13 mouse cellular contexts compared by ENCODE assay signal in genomic region chr8:111445960-111446660, GRCm38 (mm10). TPM values are rescaled to one million over a fixed set of nuclear protein-coding genes. Genes with fewer than 3 reads are reported as not detected.
A peak's percentile ranks its signal among the peaks of the same experiment; 100 is the strongest.
DNase-seq lines count a peak whose midpoint lies in the region; ATAC-seq and TF ChIP-seq lines count a peak whose summit lies in the region.
"Had no signal": no experiment of that assay in that cellular context is flagged by ENCODE, and none has a peak within 500 bp of the region (broad histone marks: within the 10 kb centered on the region; RNA-seq: fewer than 3 reads in every experiment).

No protein-coding gene starts in this region.

- H3K4me1 ChIP-seq in ES-Bruce4 (ENCODE audit: control insufficient read depth, insufficient read depth, low read length) = no peaks in the 10 kb centered on the region
- peaks cover 16% of the 10 kb centered on the region for H3K4me1 ChIP-seq in heart, embryonic 11.5 days (ENCODE audit: control insufficient read depth, insufficient read depth, low read length)
- H3K4me1 ChIP-seq in intestine, embryonic 16.5 days (ENCODE audit: control insufficient read depth, insufficient read depth, low read length) = peaks cover 6% of the 10 kb centered on the region; the same call in 1 of the 2 replicates
- H3K4me1 ChIP-seq: limb, embryonic 12.5 days had no signal

- no peak overlapping the region for H3K9ac ChIP-seq in ES-Bruce4 (ENCODE audit: low read depth, poor library complexity, severe bottlenecking)
- 0 out of 2 replicates have a peak overlapping the region, but pooled peaks have one; percentile 46 for H3K9ac ChIP-seq in heart, embryonic 11.5 days (ENCODE audit: low read depth, low read length)
- no peak overlapping the region for H3K9ac ChIP-seq in intestine, embryonic 16.5 days (ENCODE audit: low read depth, low read length)
- H3K9ac ChIP-seq: limb, embryonic 12.5 days had no signal

- no peaks in the 10 kb centered on the region for H3K27me3 ChIP-seq in ES-Bruce4 (ENCODE audit: control insufficient read depth, insufficient read depth, low read length, poor library complexity, severe bottlenecking)
- H3K27me3 ChIP-seq in heart, embryonic 11.5 days (ENCODE audit: control insufficient read depth, insufficient read depth, low read length) = no peaks in the 10 kb centered on the region
- no peaks in the 10 kb centered on the region for H3K27me3 ChIP-seq in intestine, embryonic 16.5 days (replicated peaks; ENCODE audit: control insufficient read depth, insufficient read depth, low read length)
- H3K27me3 ChIP-seq: limb, embryonic 12.5 days had no signal

- peak overlapping the region; percentile 34 for H3K4me3 ChIP-seq in ES-Bruce4 (ENCODE audit: low read depth, low read length)
- no peak overlapping the region for H3K4me3 ChIP-seq in heart, embryonic 11.5 days (ENCODE audit: low read depth, low read length)
- H3K4me3 ChIP-seq in intestine, embryonic 16.5 days (ENCODE audit: low read length) = no peak overlapping the region
- H3K4me3 ChIP-seq: limb, embryonic 12.5 days had no signal

- peak overlapping the region; percentile 22; the same call in 1 of the 2 replicates for H3K4me2 ChIP-seq in heart, embryonic 11.5 days
- no peak overlapping the region for H3K4me2 ChIP-seq in intestine, embryonic 16.5 days (ENCODE audit: low read depth, low read length)
- H3K4me2 ChIP-seq: limb, embryonic 12.5 days had no signal

- DNase-seq in 416B (ENCODE audit: low read depth) = peak; percentile 35
- DNase-seq in spleen, postnatal 10 days (ENCODE audit: low spot score in 2 of 2) = no peak
- no peak for DNase-seq in Muller cell, postnatal 12 days (ENCODE audit: inconsistent ontology term)
- no peak for DNase-seq in cerebellum, adult 11-12 months
- DNase-seq in left cerebral cortex, adult 11 months (ENCODE audit: low spot score) = no peak
- DNase-seq: adrenal gland, postnatal 10 days; embryo, embryonic 11 days had no signal

- peaks cover 6% of the 10 kb centered on the region; the same call in 1 of the 2 replicates for H3K36me3 ChIP-seq in ES-Bruce4 (ENCODE audit: control insufficient read depth, insufficient read depth, low read length, poor library complexity, severe bottlenecking)
- no peaks in the 10 kb centered on the region for H3K36me3 ChIP-seq in heart, embryonic 11.5 days (ENCODE audit: control insufficient read depth, insufficient read depth, low read length)
- no peaks in the 10 kb centered on the region for H3K36me3 ChIP-seq in intestine, embryonic 16.5 days (ENCODE audit: control insufficient read depth, insufficient read depth, low read length)

- H3K9me3 ChIP-seq in ES-Bruce4 (replicated peaks; ENCODE audit: control insufficient read depth, insufficient read depth, low read length, poor library complexity, severe bottlenecking) = no peaks in the 10 kb centered on the region
- no peaks in the 10 kb centered on the region for H3K9me3 ChIP-seq in heart, embryonic 11.5 days (replicated peaks; ENCODE audit: control insufficient read depth, low read length)
- no peaks in the 10 kb centered on the region for H3K9me3 ChIP-seq in intestine, embryonic 16.5 days (ENCODE audit: control insufficient read depth, low read length)
- H3K9me3 ChIP-seq: limb, embryonic 12.5 days had no signal

- no peak for ATAC-seq in heart, embryonic 11.5 days (replicated peaks; ENCODE audit: insufficient number of reproducible peaks, low FRiP score, low TSS enrichment)
- ATAC-seq in intestine, embryonic 16.5 days = peak; percentile 21; the same call in 1 of the 2 replicates

- TF ChIP-seq CTCF in ES-Bruce4 (IDR thresholded peaks at IDR 0.05; ENCODE audit: low read depth, low read length) = no peak

- TF ChIP-seq POLR2A in ES-Bruce4 (IDR thresholded peaks at IDR 0.05; ENCODE audit: insufficient read depth, low read length) = no peak

- 27% methylated on average over 4 of the region's 4 CpGs for WGBS in heart, embryonic 11.5 days (ENCODE audit: insufficient replicate concordance)
- 59% methylated on average over 4 of the region's 4 CpGs for WGBS in intestine, embryonic 16.5 days

- H3K27ac ChIP-seq in ES-Bruce4 (ENCODE audit: insufficient read depth, low read length) = no peak overlapping the region
- H3K27ac ChIP-seq in heart, embryonic 11.5 days (ENCODE audit: low read depth, low read length) = peak overlapping the region; percentile 58
- H3K27ac ChIP-seq in intestine, embryonic 16.5 days (ENCODE audit: low read length) = peak overlapping the region; percentile 18; the same call in 1 of the 2 replicates
- H3K27ac ChIP-seq: hindbrain, postnatal 0 days; limb, embryonic 12.5 days had no signal

- TF ChIP-seq EP300 in ES-Bruce4 (IDR thresholded peaks at IDR 0.05; ENCODE audit: insufficient read depth, low read depth, low read length) = no peak

RNA-seq across cellular contexts. Expression of gene Fa2h, which starts 52.5 kb away (rescaled TPM):
- 0.35 and 0.69 TPM in 2 replicates for polyA plus RNA-seq in ES-Bruce4 (2011; ENCODE audit: insufficient read depth, insufficient read length, low read depth, missing spikeins)
- 0.07 TPM in 1 of 2 replicates, not detected in the other for polyA plus RNA-seq in heart, embryonic 11.5 days (2014; fragmentation: Nextera tagmentation; extraction: Ambion mirVana)
- 0.91 and 1.1 TPM in 2 replicates for polyA plus RNA-seq in intestine, embryonic 16.5 days (2015; fragmentation: Nextera tagmentation; extraction: Ambion mirVana)
- polyA plus RNA-seq: limb, embryonic 12.5 days; neural tube, embryonic 11.5 days had no signal
